Mouse (Mus musculus): Measurements from ENCODE around the gene Iqgap1.

Iqgap1 gene

DNA sequence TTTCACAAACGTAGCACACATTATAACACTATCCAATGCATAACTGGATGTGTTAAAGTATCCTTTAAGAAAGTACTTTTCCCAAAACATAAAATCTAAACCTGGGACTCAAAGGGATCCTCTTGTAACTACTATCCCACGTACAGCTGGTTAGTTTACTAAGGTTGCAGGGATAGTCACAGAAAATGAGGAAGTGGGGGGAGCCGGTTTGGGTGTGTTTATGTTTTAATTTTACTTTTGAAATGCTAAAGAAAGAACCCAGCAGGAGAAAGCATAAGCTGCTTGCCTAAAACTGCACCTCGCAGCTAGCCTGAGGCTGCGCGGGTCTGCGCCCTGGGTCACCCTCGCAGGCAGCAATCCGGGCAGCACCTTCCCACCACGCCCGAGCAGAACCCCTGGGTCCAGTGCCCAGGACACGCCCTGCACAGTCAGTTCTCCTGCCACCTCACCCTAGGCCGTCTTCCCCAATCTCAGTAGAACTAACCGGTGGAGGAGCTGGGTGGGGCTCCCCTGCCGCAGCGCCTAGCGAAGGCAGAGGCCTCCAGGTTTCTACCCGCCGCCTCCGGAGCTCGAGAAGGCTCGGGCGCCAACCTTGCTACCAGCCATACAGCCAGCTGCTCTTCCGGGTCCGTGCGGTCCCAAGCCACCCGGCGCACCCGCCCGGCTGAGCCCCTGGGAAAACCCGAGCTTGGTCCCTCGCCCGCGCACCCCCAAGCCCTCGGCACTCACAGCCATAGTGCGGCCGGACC, 23.2 kb downstream of the Iqgap1 start:
- DNase-seq (ENCODE audit: low spot score), result no peak

DNA sequence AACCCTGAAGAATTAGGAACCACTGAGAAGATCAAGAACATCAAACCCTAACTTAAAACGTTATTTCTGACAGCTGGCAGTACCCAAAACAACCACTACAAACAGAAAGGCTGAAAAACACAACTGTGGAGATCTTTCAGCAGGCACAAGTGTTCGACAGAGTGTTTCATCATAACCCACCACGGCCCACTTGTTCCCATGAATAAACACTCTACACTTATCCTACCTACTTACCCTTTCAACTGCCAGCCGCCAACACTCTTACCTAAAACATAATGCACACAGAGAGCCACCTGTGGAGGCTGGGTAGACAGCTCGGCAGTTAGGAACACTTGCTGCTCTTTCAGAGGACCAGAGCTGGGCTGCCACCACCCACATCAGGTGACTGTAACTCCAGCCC, 26.5 kb downstream of the Iqgap1 start:
- no peak for DNase-seq (ENCODE audit: low spot score)

GRCm38 (mm10) chr7:80796805-80797567, 28.8 kb downstream of the Iqgap1 start:
- DNase-seq (ENCODE audit: low spot score), result no peak

DNA sequence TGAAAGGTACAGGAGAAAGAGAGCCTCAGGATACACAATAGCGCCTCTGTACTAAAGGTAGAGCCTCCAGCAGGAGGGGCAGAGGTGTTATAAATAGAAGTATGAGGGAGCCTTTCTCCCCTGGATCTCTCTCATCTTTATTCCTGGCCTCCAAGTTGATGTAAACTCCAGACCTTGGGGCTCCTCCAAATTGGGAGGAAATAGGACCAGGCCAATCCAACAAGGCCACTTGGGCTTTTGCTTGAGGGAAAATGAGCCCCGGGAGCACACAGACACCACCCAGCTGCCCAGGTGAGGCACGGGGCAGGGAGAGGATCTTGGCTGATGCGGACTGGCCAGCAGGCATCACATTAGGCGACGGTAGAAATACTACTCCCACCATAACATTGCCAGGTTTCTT, 29.5 kb downstream of the Iqgap1 start:
- DNase-seq (ENCODE audit: low spot score), result no peak

GRCm38 (mm10) chr7:80789534-80789933, 36.2 kb downstream of the Iqgap1 start:
- no peak for DNase-seq (ENCODE audit: low spot score)

DNA sequence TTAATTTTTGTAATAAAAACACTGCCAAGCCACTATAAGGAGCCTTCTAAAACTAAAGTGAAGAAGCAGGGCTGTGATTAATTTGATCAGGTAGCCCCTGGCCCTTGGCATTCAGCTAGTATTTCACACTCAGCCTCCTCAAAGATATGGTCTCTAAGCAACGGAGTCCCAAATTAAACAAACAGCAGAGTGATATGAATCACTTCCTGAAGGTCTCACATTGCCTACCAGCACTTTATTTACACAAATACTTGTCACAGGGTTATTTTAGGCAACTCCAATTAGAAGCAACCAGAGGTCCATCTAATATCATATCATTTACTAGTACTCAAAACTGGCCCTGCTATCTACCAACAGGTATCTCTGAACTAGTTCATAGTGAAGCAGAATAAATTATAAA, 36.7 kb downstream of the Iqgap1 start:
- no peak for DNase-seq (ENCODE audit: low spot score)

- DNase-seq (ENCODE audit: low spot score), result no peak
These were observed 37.8 kb downstream of the Iqgap1 start for GRCm38 (mm10) chr7:80788002-80788401.

- DNase-seq (ENCODE audit: low spot score), result no peak
These were observed 39.0 kb downstream of the Iqgap1 start for GRCm38 (mm10) chr7:80786746-80787145.

- DNase-seq (ENCODE audit: low spot score), result no peak
These were observed 41.9 kb downstream of the Iqgap1 start for GRCm38 (mm10) chr7:80783841-80784240.

DNA sequence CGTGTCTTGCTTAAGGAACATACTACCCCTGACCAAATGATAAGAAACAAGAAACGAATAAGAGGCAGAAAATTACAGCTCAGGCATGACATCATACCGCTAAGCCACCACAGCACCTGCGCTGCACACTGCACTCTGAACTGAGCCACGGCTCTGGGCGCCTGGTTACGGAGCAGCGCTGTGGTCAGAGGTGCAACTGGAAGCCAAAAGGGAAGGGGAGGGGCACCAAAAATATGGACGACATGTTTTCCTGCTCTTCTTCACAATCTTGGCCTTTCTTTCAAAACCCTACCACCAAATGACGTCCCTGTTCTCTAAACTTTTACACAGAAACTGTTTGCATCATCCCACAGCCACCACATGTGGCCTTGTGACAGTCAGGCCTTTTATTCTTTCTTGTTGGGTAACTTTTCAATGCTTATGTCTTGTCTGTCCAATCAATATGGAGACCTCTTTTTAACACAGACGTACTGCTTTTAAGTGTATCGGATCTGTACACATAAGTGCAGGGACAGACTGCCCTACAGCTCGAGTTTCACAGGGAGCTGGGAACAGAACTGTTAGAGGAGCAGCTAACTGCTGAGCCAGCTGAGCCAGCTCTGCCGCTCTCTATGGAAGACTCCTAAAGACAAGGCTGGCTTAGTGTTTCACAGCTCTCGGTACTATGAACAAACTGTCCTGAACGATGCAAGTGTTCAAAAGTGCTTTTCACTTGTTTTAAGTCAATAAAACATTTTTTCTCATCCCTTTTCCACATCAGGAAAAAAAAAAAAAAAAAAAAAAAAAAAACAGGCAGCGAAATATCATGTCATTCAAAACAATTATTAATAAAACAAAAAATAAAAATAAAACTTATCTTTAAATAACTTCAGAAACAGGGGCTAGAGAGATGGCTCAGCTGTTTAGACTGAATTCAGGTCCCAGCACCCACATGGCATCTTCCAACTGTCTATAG, 43.3 kb downstream of the Iqgap1 start:
- no peak for DNase-seq (ENCODE audit: low spot score)

DNA sequence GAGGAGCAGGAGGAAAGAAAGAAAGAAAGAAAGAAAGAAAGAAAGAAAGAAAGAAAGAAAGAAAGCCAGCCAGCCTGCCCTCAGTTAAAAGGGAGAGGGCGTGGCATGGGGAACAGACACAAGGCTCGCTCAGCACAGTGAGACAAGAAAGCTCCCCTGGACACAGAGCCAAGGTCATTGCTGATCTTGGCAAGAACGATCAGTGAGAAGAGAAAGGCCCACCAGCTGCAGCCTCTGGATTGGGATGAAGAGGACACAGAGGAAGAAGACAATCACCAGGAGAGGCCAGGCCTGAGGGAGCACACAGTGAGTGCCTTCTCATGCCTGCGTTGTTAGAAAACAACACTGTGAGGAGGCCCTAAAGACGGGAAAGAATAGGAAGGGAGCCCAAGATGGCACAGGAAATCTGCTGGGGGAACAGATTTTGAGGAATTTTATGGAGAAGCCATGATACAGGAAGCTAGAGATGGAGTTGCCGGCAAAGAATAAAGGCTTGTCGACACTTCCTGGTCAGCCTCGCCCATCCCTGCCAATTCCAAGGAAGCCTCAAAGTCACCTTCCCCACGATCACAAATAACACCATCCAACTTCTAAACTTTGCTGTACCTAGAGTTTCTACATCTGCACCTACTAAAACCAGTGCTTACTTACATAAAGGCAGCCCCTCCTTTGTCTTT, 44.2 kb downstream of the Iqgap1 start:
- DNase-seq (ENCODE audit: low spot score), result no peak

GRCm38 (mm10) chr7:80778958-80779669, 46.7 kb downstream of the Iqgap1 start:
- no peak for DNase-seq (ENCODE audit: low spot score)

DNA sequence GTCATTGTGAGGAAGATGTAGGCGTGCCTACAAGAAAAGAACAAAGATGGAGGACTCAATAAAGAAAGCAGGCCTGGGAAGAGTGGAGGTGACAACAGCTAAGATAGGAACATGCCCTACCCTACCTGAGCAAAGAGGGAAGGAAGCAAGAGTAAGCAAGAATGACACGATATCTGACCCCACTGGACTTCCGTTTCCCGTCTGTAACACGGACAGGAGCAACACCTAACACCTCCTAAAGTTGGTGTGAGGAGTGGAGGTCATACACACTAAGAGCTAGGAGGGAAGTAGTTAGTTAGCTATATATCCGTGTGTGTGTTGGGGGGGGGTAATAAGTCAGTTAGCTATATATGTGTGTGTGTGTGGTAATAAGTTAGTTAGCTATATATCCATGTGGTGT, 47.4 kb downstream of the Iqgap1 start:
- DNase-seq (ENCODE audit: low spot score), result no peak

- DNase-seq (ENCODE audit: low spot score), result no peak
These were observed 48.6 kb downstream of the Iqgap1 start for GRCm38 (mm10) chr7:80777151-80777550.

GRCm38 (mm10) chr7:80776090-80776489, 49.7 kb downstream of the Iqgap1 start:
- DNase-seq (ENCODE audit: low spot score), result no peak

GRCm38 (mm10) chr7:80775448-80775904, 50.3 kb downstream of the Iqgap1 start:
- no peak for DNase-seq (ENCODE audit: low spot score)

GRCm38 (mm10) chr7:80774615-80775447, 50.9 kb downstream of the Iqgap1 start:
- DNase-seq (ENCODE audit: low spot score), result no peak

- DNase-seq (ENCODE audit: low spot score), result no peak
These were observed 51.8 kb downstream of the Iqgap1 start for GRCm38 (mm10) chr7:80773834-80774614.

DNA sequence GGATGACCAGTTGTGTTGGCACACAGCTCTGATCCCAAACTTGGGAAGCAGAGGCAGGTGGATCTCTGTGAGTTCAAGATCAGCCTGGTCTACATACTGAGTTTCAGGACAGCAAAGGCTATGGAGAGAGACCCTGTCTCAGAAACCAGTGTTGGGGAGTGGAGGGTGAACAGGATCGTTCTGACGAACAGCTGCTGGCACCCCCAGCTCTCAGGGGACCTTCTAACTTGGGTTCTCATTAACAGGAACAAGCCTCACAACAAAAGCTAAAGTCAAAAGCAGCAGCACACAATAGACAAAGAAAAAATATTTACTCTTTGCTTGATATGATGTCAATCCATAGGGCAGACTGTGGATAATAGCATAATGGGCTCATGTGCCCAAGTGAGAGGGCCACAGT, 55.3 kb downstream of the Iqgap1 start:
- no peak for DNase-seq (ENCODE audit: low spot score)

Data from left cerebral cortex, adult 11 months (tissue).